Mouse (Mus musculus) c-Kit-positive CD71-negative TER-119-negative erythroid progenitor cells, embryonic 14.5 days (primary cell): ENCODE results near the gene Phactr4.

Experiments
- DNase-seq: peaks from one replicate; pipeline ENCODE4 v3.0.0-alpha.2; 2013; ENCODE audit warnings: low read depth

Gene Phactr4

GRCm38 (mm10) chr4:132367480-132368201 lies 54.6 kb downstream of the Phactr4 start:
- no peak for DNase-seq

- DNase-seq: no peak
Observed at GRCm38 (mm10) chr4:132365450-132366060, 56.7 kb downstream of the Phactr4 start.

GRCm38 (mm10) chr4:132363487-132363886 lies 58.8 kb downstream of the Phactr4 start:
- no peak for DNase-seq

- no peak for DNase-seq
Observed at GRCm38 (mm10) chr4:132359510-132359909, 62.8 kb downstream of the Phactr4 start.

GRCm38 (mm10) chr4:132356170-132356569 lies 66.1 kb downstream of the Phactr4 start:
- DNase-seq: peak; percentile 58

GRCm38 (mm10) chr4:132355403-132355802 lies 66.9 kb downstream of the Phactr4 start:
- no peak for DNase-seq

GRCm38 (mm10) chr4:132354571-132354970 lies 67.7 kb downstream of the Phactr4 start:
- no peak for DNase-seq

- DNase-seq: peak; percentile 94
Observed at GRCm38 (mm10) chr4:132353481-132353885, 68.8 kb downstream of the Phactr4 start, which contains the start of gene Rcc1. Gene Rcc1, minus strand, starts transcription at chr4:132353605.

- DNase-seq: no peak
Observed at GRCm38 (mm10) chr4:132352739-132353138, 69.5 kb downstream of the Phactr4 start.

- DNase-seq: no peak
Observed at GRCm38 (mm10) chr4:132351401-132351800, 70.9 kb downstream of the Phactr4 start.

- no peak for DNase-seq
Observed at GRCm38 (mm10) chr4:132350854-132351253, 71.4 kb downstream of the Phactr4 start.

GRCm38 (mm10) chr4:132350123-132350740 lies 72.1 kb downstream of the Phactr4 start:
- no peak for DNase-seq

GRCm38 (mm10) chr4:132349495-132350122 lies 72.7 kb downstream of the Phactr4 start:
- no peak for DNase-seq

GRCm38 (mm10) chr4:132346661-132347060 lies 75.6 kb downstream of the Phactr4 start:
- no peak for DNase-seq

GRCm38 (mm10) chr4:132346261-132346660 lies 76.0 kb downstream of the Phactr4 start:
- no peak for DNase-seq

- no peak for DNase-seq
Observed at GRCm38 (mm10) chr4:132345843-132346212, 76.5 kb downstream of the Phactr4 start.

- peak; percentile 81 for DNase-seq
Observed at GRCm38 (mm10) chr4:132345135-132345842, 77.0 kb downstream of the Phactr4 start.

- DNase-seq: no peak
Observed at GRCm38 (mm10) chr4:132344403-132345134, 77.7 kb downstream of the Phactr4 start.

GRCm38 (mm10) chr4:132341451-132341850 lies 80.8 kb downstream of the Phactr4 start:
- no peak for DNase-seq

GRCm38 (mm10) chr4:132338943-132339342 lies 83.3 kb downstream of the Phactr4 start:
- DNase-seq: no peak

GRCm38 (mm10) chr4:132332880-132333279 lies 89.4 kb downstream of the Phactr4 start:
- no peak for DNase-seq
